Mouse (Mus musculus): ENCODE results near the gene Gnptg. TPM values are rescaled to one million over a fixed set of nuclear protein-coding genes. Genes with fewer than 3 reads are reported as not detected.
"Not testable (repeated sequence)": the region's sequence is repeated elsewhere in the genome, so short reads cannot be mapped to it uniquely, and the experiment has no call there.

The Gnptg gene
- total and polyA plus RNA-seq, 3 experiments: 8.7 to 10.8 TPM; not detected in 1

- H3K27ac ChIP-seq (ENCODE audit: control insufficient read depth, low read depth, low read length): no peak overlapping the region
- peaks cover 12% of the 10 kb centered on the region for H3K79me2 ChIP-seq (ENCODE audit: control insufficient read depth, insufficient read depth, low read length, poor library complexity)
- H3K9ac ChIP-seq (ENCODE audit: control insufficient read depth, low read depth, low read length, poor library complexity, severe bottlenecking): no peak overlapping the region
- no peaks in the 10 kb centered on the region for H3K27me3 ChIP-seq (ENCODE audit: control insufficient read depth in 1 of 2, insufficient read depth in 2 of 2, low read length in 2 of 2)
- H3K9me3 ChIP-seq (replicated peaks; ENCODE audit: insufficient read depth, low read length): no peaks in the 10 kb centered on the region
- no peak for TF ChIP-seq EP300 (IDR thresholded peaks at IDR 0.05; ENCODE audit: low read depth in 1 of 2, low read length in 2 of 2)
- no peak for TF ChIP-seq NELFE (IDR thresholded peaks at IDR 0.05; ENCODE audit: low read depth, low read length)
- TF ChIP-seq MYB (IDR thresholded peaks at IDR 0.05; ENCODE audit: low read depth, low read length): no peak
- no peak overlapping the region for H3K4me3 ChIP-seq (ENCODE audit: control insufficient read depth in 1 of 2, insufficient read depth in 1 of 2, low read depth in 2 of 2, low read length in 2 of 2)
- no peak for DNase-seq (ENCODE audit: low read depth, low spot score)
- peaks cover 5 to 7% of the 10 kb centered on the region in 2 experiments for H3K36me3 ChIP-seq (ENCODE audit: control insufficient read depth in 1 of 2, insufficient read depth in 2 of 2, low read length in 2 of 2)
- peaks cover 0 to 8% of the 10 kb centered on the region in 2 experiments; a peak in 2 of 4 replicates for H3K4me1 ChIP-seq (ENCODE audit: control insufficient read depth in 1 of 2, insufficient read depth in 2 of 2, low read length in 2 of 2)
Measured at GRCm38 (mm10) chr17:25230700-25231099, 9.2 kb downstream of the Gnptg start.

GRCm38 (mm10) chr17:25230014-25230655 lies 9.8 kb downstream of the Gnptg start:
- not testable (repeated sequence) for H3K27ac ChIP-seq (ENCODE audit: control insufficient read depth, low read depth, low read length); H3K9me3 ChIP-seq (replicated peaks; ENCODE audit: insufficient read depth, low read length); DNase-seq (ENCODE audit: low read depth, low spot score); H3K9ac ChIP-seq (ENCODE audit: control insufficient read depth, low read depth, low read length, poor library complexity, severe bottlenecking); H3K27me3 ChIP-seq (ENCODE audit: control insufficient read depth in 1 of 2, insufficient read depth in 2 of 2, low read length in 2 of 2); H3K4me3 ChIP-seq (ENCODE audit: control insufficient read depth in 1 of 2, insufficient read depth in 1 of 2, low read depth in 2 of 2, low read length in 2 of 2)
- H3K4me1 ChIP-seq (ENCODE audit: control insufficient read depth in 1 of 2, insufficient read depth in 2 of 2, low read length in 2 of 2): peaks cover 2 to 14% of the 10 kb centered on the region in 2 experiments; a peak in 3 of 4 replicates
- peaks cover 15% of the 10 kb centered on the region for H3K79me2 ChIP-seq (ENCODE audit: control insufficient read depth, insufficient read depth, low read length, poor library complexity)
- peaks cover 5 to 12% of the 10 kb centered on the region in 2 experiments for H3K36me3 ChIP-seq (ENCODE audit: control insufficient read depth in 1 of 2, insufficient read depth in 2 of 2, low read length in 2 of 2)

GRCm38 (mm10) chr17:25227991-25228390 lies 11.9 kb downstream of the Gnptg start:
- Histone ChIP-seq H3K79me2 (ENCODE audit: control insufficient read depth, insufficient read depth, low read length, poor library complexity) (peaks cover 30% of the 10 kb centered on the region), H3K4me1 (ENCODE audit: control insufficient read depth in 1 of 2, insufficient read depth in 2 of 2, low read length in 2 of 2) (peaks cover 7 to 35% of the 10 kb centered on the region in 2 experiments), H3K9ac (ENCODE audit: control insufficient read depth, low read depth, low read length, poor library complexity, severe bottlenecking) (no peak overlapping the region), H3K36me3 (ENCODE audit: control insufficient read depth in 1 of 2, insufficient read depth in 2 of 2, low read length in 2 of 2) (peaks cover 5 to 27% of the 10 kb centered on the region in 2 experiments), H3K9me3 (replicated peaks; ENCODE audit: insufficient read depth, low read length) (no peaks in the 10 kb centered on the region), H3K4me3 (ENCODE audit: control insufficient read depth in 1 of 2, insufficient read depth in 1 of 2, low read depth in 2 of 2, low read length in 2 of 2) (no peak overlapping the region), H3K27me3 (ENCODE audit: control insufficient read depth in 1 of 2, insufficient read depth in 2 of 2, low read length in 2 of 2) (no peaks in the 10 kb centered on the region), H3K27ac (ENCODE audit: control insufficient read depth, low read depth, low read length) (no peak overlapping the region)
- TF ChIP-seq CTCF (IDR thresholded peaks at IDR 0.05 in 2 of 3, conservative IDR thresholded peaks at IDR 0.05 in 1 of 3; ENCODE audit: control insufficient read depth in 1 of 3, insufficient read depth in 1 of 3, low read depth in 2 of 3, low read length in 3 of 3, poor library complexity in 1 of 3, severe bottlenecking in 1 of 3) (no peak), POLR2AphosphoS5 (IDR thresholded peaks at IDR 0.05; ENCODE audit: borderline replicate concordance, low read depth, low read length) (no peak), MAZ (IDR thresholded peaks at IDR 0.05; ENCODE audit: low read depth, low read length) (no peak), TAL1 (IDR thresholded peaks at IDR 0.05; ENCODE audit: low read length) (no peak), SIN3A (IDR thresholded peaks at IDR 0.05; ENCODE audit: low read length) (no peak), TBP (IDR thresholded peaks at IDR 0.05; ENCODE audit: low read depth, low read length) (no peak), USF1 (IDR thresholded peaks at IDR 0.05; ENCODE audit: low read depth, low read length) (no peak), TCF12 (IDR thresholded peaks at IDR 0.05; ENCODE audit: low read depth, low read length) (no peak), ZKSCAN1 (IDR thresholded peaks at IDR 0.05; ENCODE audit: low read depth, low read length) (no peak), ETS1 (IDR thresholded peaks at IDR 0.05; ENCODE audit: low read depth, low read length) (no peak), MXI1 (IDR thresholded peaks at IDR 0.05; ENCODE audit: low read depth, low read length) (no peak), MEF2A (IDR thresholded peaks at IDR 0.05; ENCODE audit: extremely low read depth, insufficient replicate concordance, low read depth, low read length, poor library complexity, severe bottlenecking) (no peak), ZC3H11A (IDR thresholded peaks at IDR 0.05; ENCODE audit: low read depth, low read length) (no peak), ELF1 (IDR thresholded peaks at IDR 0.05; ENCODE audit: low read depth, low read length) (no peak)
- DNase-seq (ENCODE audit: low read depth, low spot score): no peak
